Mouse (Mus musculus) olfactory bulb, adult 2 months (tissue): Measurements from ENCODE around the gene Tepsin. TPM values are rescaled to one million over a fixed set of nuclear protein-coding genes. Genes with fewer than 3 reads are reported as not detected.

Source experiments
- H3K27ac ChIP-seq: fragments of 200-500 bp; 2 replicates; pipeline ENCODE4 v1.5.1; 2012; ENCODE audit warnings: low read depth, low read length; ENCODE audit not compliant: insufficient read depth
- H3K4me1 ChIP-seq: fragments of 200-500 bp; 2 replicates; pipeline ENCODE4 v1.6.1; 2012; ENCODE audit warnings: low read length; ENCODE audit not compliant: control insufficient read depth, insufficient read depth
- H3K4me3 ChIP-seq: fragments of 200-500 bp; 2 replicates; pipeline ENCODE4 v1.5.1; 2012; ENCODE audit warnings: mild to moderate bottlenecking, low read depth, low read length, moderate library complexity; ENCODE audit not compliant: insufficient read depth
- CTCF ChIP-seq: fragments of 200-500 bp; IDR thresholded peaks from 2 replicates; pipeline ENCODE4 v1.5.1; 2012; ENCODE audit warnings: low read depth, mild to moderate bottlenecking, low read length, moderate library complexity; ENCODE audit not compliant: insufficient read depth
- POLR2A ChIP-seq: fragments of 200-500 bp; IDR thresholded peaks from 2 replicates; pipeline ENCODE4 v1.6.1; 2012; ENCODE audit warnings: mild to moderate bottlenecking, low read depth, low read length, moderate library complexity; ENCODE audit not compliant: insufficient read depth
- WGBS: fragments of 180-500 bp; shearing (Covaris S2); methylation state at CpG from one replicate; pipeline ENCODE4 v1.1.7; 2018; 5-methylcytosine and 5-hydroxymethylcytosine counted together
- polyA plus RNA-seq: library from polyadenylated mRNA; stranded (reverse); fragments of >200 nt; gene quantifications from 2 replicates; pipeline ENCODE4 v1.2.4, GENCODE M21; 2012; ENCODE audit warnings: low replicate concordance; ENCODE audit not compliant: missing spikeins, insufficient read depth, insufficient read length

Gene Tepsin
- polyA plus RNA-seq, 1 experiment, result not detected

- 94% methylated on average over 21 of the region's 21 CpGs for WGBS
- peaks cover 7% of the 10 kb centered on the region; the same call in 1 of the 2 replicates for H3K4me1 ChIP-seq
- no peak overlapping the region for H3K27ac ChIP-seq
- TF ChIP-seq POLR2A, result no peak
- no peak for TF ChIP-seq CTCF
- no peak overlapping the region for H3K4me3 ChIP-seq
Measured at GRCm38 (mm10) chr11:120114488-120115215, 16.1 kb upstream of the Tepsin start.

DNA sequence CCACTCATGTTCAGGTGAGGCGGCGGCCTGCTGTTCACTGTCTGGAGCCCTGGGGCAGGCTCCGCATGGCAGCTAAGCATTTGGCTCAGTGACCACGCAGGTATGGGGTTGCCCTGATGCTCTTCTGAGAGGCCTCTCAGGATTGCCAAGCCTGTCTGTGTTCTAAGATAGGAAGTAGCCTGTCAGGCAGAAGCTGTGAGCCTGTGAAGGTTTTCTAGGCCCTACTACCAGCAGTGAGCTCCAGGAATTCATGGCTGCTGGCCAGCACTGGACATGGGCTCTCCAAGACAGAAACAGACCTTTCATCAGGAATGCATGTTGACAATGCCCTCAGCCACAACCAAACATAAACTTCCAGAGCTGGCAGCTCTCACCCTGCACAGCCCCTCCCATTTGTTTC is 13.6 kb upstream of the Tepsin start:
- WGBS, result 88% methylated on average over 4 of the region's 4 CpGs
- TF ChIP-seq POLR2A, result no peak
- TF ChIP-seq CTCF, result no peak

GRCm38 (mm10) chr11:120111033-120111432 is 12.5 kb upstream of the Tepsin start:
- TF ChIP-seq CTCF, result peak; percentile 61
- no peak for TF ChIP-seq POLR2A
- 15% methylated on average over 2 of the region's 2 CpGs for whole genome bisulfite sequencing
- Histone ChIP-seq H3K4me3 (no peak overlapping the region), H3K27ac (no peak overlapping the region), H3K4me1 (peaks cover 9% of the 10 kb centered on the region)

More for the DNA sequence above, 13.6 kb upstream of the Tepsin start:
- H3K4me3 ChIP-seq, result no peak overlapping the region
- H3K4me1 ChIP-seq, result peaks cover 9% of the 10 kb centered on the region
- H3K27ac ChIP-seq, result no peak overlapping the region

DNA sequence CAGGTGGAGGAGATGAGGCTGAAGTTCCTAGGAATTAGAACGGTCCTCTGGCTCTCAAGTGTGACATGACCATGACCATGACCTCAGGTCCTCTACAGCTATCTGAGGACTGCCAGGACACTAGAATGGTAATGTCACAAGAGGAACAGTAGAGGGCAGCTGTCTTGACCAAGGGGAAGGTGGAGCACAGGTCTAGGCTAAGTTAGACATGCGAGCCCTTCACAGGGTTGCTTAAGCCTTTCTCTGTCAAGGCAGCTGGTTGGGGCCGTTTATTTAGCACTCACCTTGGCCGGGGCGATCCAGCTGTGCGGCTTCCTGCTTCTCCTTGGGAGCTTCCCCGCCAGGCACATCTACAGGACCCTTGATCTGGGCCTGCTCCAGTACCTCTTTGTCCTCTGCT is 12.0 kb upstream of the Tepsin start:
- no peak for TF ChIP-seq POLR2A
- no peak for TF ChIP-seq CTCF
- H3K4me1 ChIP-seq, result peaks cover 9% of the 10 kb centered on the region
- no peak overlapping the region for H3K27ac ChIP-seq
- no peak overlapping the region for H3K4me3 ChIP-seq
- 73% methylated on average over 7 of the region's 7 CpGs for WGBS

DNA sequence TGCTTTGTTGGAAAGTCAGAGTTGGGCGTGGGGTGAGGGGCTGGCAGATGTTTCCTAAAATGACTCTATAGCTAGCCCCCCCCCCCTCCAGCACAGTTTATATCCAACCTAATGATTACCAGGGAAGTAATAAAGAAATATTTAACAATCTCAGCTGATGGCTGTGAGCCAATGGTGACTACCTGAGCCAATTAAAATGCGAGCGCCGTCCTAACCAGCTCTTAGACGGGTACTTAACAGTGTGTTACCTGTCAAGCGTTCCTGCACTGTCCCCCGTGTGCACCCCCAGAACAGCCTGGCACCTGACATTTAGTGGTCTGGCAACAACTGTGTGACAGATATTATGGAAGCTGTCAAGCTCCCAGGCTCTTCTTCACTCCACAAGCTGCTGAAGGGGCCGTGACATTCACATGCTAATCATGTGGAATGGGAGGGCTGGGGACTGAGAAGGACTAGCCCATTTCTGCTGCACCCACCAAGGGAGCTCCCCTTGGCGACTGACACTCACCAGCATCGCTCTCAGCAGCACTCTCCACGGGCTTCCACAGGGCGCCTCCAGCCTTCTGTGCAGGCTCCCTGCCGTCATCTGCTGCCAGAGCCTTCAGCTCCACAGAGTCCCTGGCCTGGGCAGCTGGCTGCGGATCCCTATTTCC is 11.2 kb upstream of the Tepsin start:
- Histone ChIP-seq H3K4me3 (no peak overlapping the region), H3K27ac (no peak overlapping the region), H3K4me1 (peaks cover 9% of the 10 kb centered on the region)
- TF ChIP-seq CTCF (no peak), POLR2A (no peak)
- 61% methylated on average over 14 of the region's 14 CpGs for WGBS

GRCm38 (mm10) chr11:120107796-120108195 is 9.3 kb upstream of the Tepsin start:
- 83% methylated on average over 9 of the region's 9 CpGs for WGBS
- no peak for TF ChIP-seq CTCF
- TF ChIP-seq POLR2A, result no peak
- Histone ChIP-seq H3K4me1 (peaks cover 9% of the 10 kb centered on the region), H3K27ac (no peak overlapping the region), H3K4me3 (no peak overlapping the region)

DNA sequence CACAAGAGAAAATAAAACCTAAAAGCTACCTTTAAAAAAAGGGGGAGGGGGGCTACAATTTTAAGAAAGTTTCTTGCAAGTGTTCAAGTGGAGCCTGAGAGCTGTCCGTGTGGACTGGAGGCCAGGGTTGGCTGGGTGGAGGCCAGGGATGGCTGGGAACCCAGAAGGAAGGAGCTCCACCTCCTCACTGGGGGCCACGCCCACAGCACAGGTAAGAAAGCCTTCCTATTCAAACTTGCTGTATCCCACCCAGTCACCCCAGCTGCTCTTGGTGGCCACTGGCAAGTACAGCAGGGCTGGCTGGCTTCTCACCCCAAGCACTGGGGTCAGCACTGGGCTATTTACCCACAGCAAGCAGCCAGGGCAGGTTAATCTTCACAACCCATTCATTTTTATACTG is 8.5 kb upstream of the Tepsin start:
- no peak overlapping the region for H3K27ac ChIP-seq
- H3K4me3 ChIP-seq, result no peak overlapping the region
- TF ChIP-seq POLR2A (no peak), CTCF (no peak)
- peaks cover 9% of the 10 kb centered on the region for H3K4me1 ChIP-seq
- 86% methylated on average over 2 of the region's 2 CpGs for WGBS

DNA sequence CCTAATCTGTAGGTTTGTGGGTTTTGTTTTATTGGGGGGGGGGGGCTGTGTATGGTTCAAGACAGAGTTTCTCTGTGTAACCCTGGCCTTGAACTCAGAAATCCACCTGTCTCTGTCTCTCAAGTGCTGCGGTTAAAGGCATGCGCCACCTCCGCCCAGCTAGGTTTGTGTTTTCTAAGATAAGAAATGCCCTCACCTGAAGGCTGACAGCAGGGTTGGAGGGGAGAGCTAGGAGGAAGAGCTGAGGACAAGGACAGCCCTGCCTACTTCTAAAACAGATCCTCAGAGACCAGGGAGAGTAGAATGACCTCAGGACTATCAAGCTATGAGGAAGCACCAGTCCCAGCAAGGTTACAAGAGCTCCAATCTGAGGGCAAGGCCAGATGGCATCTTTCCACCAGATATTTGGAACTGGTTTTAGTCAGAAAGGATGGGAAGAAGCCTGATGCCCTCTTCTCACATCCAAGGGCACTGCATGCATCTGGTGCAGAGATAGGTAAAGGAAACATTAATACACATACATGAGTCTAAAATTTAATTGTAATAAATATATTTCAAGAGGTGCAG is 5.0 kb upstream of the Tepsin start:
- no peak for TF ChIP-seq CTCF
- no peak for TF ChIP-seq POLR2A
- no peak overlapping the region for H3K27ac ChIP-seq
- WGBS, result 96% methylated on average over 3 of the region's 3 CpGs
- no peak overlapping the region for H3K4me3 ChIP-seq
- peaks cover 12% of the 10 kb centered on the region for H3K4me1 ChIP-seq

- Histone ChIP-seq H3K27ac (peak overlapping the region; percentile 71; the same call in 1 of the 2 replicates), H3K4me3 (no peak overlapping the region), H3K4me1 (peaks cover 15% of the 10 kb centered on the region)
- 2% methylated on average over 3 of the region's 3 CpGs for WGBS
- TF ChIP-seq POLR2A, result no peak
- peak; percentile 60 for TF ChIP-seq CTCF
Measured at GRCm38 (mm10) chr11:120101036-120101435, 2.5 kb upstream of the Tepsin start.
